Mouse (Mus musculus): ENCODE data around the gene Tssk4.

The Tssk4 gene

DNA sequence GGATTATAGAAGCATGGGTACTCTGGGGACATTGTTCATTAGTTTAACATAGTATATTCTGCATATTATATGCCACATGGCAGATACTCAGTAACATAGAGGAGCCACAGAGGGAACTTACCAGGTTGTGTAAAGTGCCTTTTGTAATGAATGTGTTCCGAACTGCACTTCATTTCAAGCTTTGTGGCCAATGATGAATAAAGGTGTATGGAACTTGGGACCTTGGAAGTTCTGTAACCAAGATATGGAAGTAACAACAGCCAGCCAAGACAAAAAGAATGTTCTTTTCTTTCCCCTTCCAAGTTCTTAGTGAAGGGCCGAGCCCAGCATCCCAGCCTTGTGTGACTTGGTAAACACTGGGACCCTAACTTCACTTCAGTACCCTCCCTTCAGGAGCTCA, at the start of gene Tssk4:
TSS of gene Tssk4 (plus strand) at position 301 of the 400 bp plus-strand sequence.
- DNase-seq (ENCODE audit: extremely low spot score) = no peak

DNA sequence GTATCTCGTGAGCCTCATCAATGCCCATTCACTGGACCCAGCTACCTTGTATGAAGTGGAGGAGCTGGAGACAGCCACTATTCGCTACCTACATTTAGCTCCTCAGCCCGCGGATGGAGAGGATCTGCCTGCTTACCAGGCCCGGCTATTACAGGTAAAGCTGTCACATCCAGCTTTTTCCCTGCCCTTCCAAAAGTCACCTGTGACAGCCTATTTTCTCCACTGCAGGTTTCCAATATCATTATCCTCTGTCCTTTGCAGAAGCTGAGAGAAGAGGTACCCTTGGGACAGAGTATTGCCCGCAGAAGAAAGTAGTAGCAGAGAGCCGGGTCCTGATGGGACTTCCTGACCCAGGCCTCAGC, 46.7 kb upstream of the Tssk4 start, which contains the start of gene Irf9:
TSS of gene Irf9 (plus strand) at position 301 of the 362 bp plus-strand sequence.
- no peak for DNase-seq (ENCODE audit: extremely low spot score)

DNA sequence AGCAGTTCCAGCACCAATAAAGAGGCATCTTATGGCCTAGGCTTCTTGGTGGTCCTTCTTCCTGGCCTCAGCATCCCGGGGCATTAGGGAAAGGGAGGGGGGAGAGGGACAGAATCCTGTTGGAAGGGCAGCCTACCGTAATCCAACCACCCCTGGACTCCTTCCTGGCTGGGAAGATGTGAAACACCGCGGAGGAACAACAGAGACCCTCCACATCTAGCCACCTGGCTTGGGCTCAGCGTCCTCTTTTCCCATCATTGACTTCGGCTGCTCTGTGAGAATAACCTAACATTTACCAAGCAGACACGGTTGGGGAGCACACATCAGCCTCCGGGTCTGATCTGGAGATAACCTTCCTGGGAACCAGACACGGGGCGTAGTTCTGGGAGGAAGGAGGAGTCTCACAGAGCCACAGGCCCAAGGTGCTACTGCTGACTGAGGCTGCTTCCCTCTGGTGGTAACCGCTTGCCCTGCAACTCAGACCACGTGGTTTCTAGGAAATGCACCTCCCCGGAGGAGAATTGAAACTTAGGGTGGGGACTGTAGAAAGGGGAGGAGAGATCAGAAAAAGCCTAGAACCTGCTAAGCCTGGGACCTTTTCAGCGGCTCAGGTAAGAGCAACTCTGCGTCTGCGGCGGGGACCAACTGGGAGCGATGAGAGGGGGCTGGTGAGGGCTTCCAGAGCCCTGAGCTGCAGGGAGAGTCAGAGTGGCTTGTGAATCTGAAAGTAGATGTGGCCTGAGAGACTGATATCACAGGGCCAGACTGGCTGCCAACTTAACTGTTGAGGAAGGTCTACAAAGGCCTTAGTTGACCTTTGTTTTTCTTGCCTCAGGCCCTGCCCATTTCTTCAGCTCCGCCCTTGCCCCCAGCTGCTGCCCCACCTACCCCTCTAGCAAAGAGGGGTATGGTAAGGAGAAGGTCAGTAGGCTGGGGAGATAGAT, 46.1 kb upstream of the Tssk4 start:
- DNase-seq (ENCODE audit: extremely low spot score) = peak; percentile 84

DNA sequence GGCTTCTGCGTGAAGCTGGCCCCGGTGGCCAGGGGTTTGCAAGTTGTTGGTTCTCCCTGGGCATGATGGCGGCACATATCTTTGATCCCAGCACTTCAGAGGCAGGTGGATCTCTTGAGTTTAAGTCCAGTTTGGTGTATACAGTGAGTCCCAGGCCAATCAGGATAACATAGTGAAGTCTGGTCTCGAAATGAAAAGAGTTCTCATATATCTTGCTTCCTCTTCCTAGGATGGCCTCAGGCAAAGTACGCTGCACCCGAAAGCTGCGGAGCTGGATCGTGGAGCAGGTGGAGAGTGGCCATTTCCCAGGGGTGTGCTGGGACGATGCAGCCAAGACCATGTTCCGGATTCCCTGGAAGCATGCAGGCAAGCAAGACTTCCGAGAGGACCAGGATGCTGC, 45.2 kb upstream of the Tssk4 start:
- DNase-seq (ENCODE audit: extremely low spot score) = no peak

DNA sequence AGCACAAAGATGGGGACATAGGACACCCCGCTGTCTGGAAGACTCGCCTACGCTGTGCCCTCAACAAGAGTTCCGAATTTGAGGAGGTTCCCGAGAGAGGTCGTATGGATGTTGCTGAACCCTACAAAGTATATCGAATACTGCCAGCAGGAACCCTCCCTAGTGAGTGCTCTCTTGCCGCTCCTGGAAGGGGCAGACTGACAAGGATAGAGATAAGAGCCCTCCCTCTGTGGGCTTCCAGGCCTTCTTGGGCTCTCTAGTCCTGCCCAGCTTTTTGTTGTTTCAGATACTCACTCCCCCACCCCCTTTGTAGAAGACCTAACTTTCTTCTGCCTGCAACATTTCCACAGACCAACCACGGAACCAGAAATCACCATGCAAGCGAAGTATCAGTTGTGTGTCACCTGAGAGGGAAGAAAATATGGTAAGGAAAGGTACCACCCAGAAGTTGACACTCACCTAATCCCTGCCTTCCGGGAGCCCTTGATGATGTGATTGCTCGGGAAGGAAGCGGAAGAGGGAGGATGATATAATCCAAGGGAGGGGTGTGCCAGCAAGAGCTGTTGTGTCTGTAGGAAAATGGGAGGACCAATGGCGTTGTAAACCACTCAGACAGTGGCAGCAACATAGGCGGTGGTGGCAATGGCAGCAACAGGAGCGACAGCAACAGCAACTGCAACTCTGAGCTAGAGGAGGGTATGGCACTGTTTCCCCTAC, 44.1 kb upstream of the Tssk4 start:
- no peak for DNase-seq (ENCODE audit: extremely low spot score)

DNA sequence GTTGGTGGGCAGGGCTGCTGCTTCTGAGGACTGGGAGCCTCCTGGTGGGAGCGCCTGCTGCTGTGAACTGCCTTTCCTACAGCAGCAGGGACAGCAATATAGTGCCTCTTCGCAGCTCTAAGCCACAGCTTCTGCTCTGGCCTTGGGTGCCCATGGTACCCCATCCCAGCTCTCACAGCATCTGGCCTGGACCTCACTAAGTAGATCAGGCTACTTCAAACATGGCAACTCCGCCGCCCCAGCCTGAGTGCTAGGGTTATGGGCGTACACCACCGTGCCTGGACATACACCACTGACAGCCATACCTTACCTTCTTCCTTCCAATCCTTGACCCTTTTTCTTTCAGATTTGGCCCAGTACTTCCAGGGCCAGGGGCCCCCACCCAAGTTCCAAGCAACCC, 41.6 kb upstream of the Tssk4 start:
- DNase-seq (ENCODE audit: extremely low spot score) = no peak

DNA sequence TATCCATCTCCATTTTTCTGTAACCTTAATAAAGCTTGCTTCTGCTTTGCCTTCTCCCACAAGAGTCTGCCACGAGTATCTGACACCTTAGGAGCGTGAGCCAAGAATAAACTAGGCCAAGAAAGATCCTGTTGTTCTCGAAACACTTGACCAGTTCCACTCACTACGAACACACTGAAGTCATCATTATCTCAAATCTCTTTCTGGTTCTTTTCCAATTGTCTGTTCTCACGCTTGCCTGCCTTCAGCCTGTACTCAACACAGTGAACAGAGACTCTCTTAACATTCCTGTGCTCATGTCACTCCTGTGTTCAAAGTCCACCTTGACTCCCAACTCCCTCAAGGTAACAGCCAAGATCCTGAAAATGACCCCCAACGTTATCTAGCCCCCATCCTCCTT, 36.6 kb upstream of the Tssk4 start:
- no peak for DNase-seq (ENCODE audit: extremely low spot score)

DNA sequence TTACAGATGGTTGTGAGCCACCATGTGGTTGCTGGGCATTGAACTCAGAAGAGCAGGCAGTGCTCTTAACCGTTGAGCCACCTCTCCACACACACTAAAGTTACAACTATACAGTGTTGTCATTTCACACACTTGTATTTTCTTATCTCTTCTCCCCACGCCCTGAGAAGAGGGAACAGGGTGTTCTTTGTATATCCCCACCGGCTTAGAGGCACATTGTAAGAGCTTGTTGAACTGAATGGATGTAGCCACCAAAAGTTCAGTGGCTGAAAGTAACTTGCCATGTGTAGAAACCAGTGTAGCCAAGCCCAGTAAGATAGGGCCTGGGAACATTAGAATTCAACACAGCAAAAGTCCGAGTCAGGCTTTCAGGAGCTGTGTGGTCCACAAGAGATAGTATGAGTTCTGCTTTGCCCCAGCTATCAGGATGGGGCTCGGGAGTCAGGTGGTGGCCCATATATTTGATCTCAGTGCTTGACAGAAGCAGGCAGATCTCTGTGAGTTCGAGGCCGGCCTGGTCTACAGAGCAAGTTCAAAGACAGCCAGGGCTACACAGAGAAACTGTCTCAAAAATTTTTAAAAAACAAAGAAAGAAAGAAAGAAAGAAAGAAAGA, 35.3 kb upstream of the Tssk4 start:
- DNase-seq (ENCODE audit: extremely low spot score) = no peak

DNA sequence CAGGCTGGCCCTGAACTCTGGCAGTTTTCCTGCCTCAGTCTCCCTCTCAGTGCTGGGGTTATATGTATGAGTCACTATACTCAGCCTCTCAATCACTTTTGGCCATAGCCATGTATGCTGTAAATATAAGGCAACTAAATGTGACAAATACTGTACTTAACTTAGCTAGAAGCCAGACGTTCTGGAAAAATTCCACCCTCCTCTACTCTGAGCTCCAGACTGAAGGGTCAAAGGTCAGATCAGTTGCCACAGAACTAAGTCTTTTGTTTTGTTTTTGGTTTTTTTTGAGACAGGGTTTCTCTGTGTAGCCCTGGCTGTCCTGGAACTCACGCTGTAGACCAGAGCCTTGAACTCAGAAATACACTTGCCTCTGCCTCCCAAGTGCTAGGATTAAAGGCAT, 34.1 kb upstream of the Tssk4 start:
- no peak for DNase-seq (ENCODE audit: extremely low spot score)

DNA sequence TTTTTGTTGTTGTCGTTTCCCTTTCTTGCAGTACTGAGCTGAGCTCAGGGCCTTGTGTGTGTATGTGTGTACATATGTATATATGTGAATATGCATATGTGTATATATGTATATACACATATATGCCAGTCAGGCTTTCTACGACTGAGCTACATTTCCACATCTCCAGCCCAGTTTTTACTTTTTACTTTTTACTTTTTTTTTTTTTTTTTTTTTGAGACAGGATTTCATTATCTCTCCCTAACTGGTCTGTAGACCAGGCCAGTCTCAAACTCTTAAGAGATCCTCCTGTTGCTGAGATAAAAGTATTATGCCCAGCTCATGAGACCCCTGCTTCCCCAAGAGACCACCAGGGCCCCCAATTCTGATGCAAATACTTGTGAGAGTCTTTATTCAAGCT, 33.1 kb upstream of the Tssk4 start:
- no peak for DNase-seq (ENCODE audit: extremely low spot score)

DNA sequence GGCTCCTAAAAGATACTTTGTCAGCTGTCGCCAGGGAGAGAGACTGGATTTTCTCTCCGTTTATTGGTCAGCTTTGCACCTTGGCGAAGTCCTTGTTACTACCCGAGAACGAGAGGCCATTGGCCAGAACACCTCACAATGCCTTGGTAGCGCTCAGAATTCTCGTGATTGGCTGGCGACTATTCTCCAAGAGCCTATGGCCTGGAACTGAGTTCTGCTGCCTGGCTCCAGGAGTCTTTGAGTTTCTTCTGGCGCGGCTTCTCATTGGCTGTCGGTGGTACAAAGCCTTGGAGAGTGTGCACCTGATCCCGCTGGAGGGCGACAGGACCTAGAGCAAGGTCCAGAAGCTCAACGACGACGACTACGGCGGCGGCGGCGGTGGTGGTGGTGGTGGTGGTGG, 32.2 kb upstream of the Tssk4 start, which contains the start of gene Rec8:
TSS of gene Rec8 (plus strand) at position 216 of the 400 bp plus-strand sequence.
- DNase-seq (ENCODE audit: extremely low spot score) = peak; percentile 56

DNA sequence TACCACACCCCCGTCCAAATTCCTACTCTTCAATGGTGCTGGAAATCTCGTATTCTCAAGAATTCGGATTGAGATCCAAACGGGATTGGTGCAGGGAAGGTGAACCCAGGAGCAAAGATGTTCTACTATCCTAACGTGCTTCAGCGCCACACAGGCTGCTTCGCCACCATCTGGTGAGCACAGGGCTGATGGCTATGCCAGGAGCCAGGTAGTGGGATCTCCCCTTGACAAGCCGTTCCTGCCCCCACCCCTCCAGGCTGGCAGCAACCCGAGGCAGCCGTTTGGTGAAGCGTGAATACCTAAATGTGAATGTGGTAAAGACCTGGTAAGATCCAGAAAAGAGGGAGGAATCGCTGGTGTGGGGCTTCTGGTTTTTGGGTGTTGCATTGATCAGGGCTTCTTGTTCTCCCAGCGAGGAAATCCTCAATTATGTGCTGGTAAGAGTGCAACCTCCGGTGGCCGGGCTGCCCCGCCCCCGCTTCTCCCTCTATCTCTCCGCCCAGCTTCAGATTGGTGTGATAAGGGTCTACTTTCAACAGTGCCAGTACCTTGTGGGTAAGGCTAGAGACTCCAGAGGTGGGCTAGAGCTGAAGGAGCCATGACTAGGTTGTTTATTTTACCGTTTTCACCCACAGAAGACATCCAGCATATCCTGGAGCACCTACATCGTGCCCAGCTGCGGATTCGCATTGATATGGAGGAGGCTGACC, 31.3 kb upstream of the Tssk4 start:
- DNase-seq (ENCODE audit: extremely low spot score) = no peak

DNA sequence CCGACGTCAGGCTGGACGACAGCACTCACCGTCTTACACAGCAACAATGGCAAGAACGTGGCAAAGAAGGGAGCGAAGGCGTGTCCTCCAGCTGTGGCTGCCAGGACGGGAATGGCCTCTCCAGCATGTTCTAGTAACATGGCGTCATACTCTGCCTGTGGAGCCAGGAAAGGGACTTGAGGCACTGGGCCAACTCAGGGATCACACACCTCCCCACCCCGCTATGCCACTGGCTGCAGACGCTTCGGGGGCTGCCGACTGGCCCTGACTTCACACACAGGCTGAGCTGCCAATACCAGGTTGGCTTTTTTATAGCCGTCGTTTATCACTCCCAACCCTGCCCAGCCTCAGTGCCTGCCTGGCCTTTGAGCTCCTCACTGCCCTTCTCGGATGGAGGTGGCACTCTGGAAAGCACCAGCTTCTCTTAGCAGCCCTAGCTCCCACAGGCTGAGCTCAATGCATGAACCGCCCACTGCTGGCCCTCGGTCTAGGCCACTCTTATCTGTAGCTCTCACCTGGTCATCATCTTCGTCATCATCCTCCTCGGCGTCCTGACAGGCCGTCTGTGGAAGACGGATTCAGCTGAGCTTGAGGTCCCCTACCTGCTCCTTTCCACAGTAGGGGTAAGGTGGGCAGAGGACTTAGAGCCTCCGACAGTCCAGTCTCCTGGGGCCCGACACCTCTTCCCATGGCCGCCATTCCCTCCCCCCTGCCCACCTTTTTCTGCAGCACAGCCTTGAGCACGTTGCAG, 21.7 kb upstream of the Tssk4 start:
- DNase-seq (ENCODE audit: extremely low spot score) = no peak

DNA sequence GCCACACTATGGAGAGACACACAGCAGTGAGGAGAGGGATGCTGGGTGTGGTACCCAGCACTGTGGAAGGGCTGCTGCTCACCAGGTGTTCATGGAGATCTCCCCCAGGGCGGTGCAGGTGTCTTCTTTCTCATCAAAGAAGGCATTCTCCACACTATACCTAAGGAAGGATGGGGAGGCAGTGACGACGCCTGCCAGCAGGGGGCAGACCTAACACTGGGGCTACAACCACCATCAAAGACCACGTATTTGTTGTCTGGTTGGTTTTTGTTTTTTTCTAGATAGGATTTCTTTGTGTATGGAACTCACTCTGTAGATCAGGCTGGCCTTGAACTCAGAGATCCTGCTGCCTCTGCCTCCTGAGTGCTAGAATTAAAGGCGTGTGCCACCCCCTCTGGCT, 20.7 kb upstream of the Tssk4 start:
- no peak for DNase-seq (ENCODE audit: extremely low spot score)

DNA sequence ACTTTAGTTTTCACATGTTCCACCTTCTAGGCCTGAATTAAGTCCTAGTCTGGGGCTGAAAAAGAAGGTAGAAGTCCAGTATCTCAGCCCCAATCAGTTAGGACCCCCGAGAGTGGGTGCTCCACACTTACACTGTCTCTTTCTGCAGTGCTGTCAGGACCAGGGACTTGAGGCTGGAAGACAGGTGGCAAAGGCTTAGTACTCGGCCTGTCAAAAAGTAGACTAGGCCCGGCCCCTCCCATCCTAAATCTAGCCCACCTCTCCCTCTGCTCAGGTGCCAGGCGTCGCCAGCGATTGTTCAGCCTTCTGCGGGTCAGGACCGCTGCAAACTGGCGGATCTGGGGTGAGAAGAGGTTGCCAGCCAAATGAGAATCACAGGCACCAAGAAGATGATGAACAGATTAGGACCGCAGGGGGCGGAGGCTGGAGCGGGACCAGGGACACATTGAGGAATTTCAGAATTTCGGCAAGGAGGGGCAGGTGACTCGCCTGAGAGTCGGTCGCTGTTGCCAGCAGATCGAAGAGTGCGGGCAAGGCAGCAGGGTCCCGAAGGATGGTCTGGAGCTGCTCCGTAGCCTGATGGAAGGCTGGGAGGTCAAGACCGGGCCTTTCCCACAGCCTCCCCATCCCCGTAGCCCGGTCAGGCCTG, 15.0 kb upstream of the Tssk4 start:
- DNase-seq (ENCODE audit: extremely low spot score) = no peak

DNA sequence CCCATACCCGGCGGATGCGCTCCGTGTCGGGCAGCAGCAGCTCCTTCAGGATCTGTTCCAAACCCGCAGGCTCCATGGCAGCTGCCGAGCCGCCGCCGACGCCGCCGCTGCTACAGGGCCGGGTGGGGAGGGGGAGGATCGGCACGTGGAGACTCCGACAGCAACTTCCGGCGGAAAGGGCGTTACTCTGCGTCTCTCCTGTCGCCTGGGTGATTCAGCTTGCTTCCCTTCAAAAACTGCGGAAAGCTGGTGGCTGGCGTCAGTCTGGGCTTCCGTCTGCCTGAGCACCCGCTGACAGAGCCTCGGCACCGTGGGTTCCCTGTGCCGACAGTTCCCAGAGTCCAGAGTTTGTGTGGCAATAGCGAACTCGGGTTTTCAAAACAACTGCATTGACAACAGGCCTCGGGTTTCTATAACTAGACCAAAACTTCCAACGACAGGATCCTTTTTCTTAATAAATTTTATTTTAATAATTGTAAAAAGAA, 14.4 kb upstream of the Tssk4 start, which contains the start of gene Ipo4:
TSS of gene Ipo4 (minus strand) at position 435 of the 485 bp plus-strand sequence.
- peak; percentile 88 for DNase-seq (ENCODE audit: extremely low spot score)

DNA sequence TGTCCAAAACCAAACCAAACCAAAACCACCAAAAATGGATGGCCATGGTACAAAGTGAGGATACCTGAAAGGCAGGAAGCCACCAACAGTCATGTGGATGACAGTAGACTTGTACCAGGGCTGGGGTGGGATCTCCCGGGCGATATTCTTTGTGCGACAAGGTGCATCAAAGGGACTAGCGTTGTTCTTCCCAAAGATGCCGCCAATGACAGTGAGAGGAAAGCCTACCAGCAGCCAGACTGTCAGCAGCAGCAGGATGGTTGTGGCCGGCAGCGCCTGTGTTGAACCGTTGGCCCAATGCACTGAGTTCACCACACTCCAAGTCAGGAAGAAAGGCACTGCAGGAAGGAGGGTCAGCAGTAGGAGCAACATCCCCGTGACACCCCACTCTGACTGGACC, 12.2 kb upstream of the Tssk4 start, which contains the start of gene Gm49378:
TSS of gene Gm49378 (minus strand) at position 101 of the 400 bp plus-strand sequence.
- DNase-seq (ENCODE audit: extremely low spot score) = no peak

DNA sequence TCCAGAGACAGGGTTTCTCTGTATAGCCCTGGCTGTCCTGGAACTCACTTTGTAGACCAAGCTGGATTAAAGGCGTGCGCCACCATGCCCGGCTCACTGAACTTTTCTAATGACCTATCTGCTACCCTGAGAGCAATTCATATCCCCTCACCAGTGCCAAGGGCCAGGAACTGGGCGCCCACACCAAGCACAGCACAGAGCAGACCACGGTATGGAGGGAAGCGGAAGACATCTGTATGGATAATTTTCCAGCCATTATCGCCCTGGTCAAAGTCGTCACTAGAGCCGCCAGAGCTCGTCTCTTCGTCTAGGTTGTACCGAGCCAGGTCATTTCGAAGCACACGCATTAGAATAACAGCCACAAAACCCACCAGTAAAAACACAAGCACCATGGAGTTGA, 9.2 kb upstream of the Tssk4 start:
- no peak for DNase-seq (ENCODE audit: extremely low spot score)

DNA sequence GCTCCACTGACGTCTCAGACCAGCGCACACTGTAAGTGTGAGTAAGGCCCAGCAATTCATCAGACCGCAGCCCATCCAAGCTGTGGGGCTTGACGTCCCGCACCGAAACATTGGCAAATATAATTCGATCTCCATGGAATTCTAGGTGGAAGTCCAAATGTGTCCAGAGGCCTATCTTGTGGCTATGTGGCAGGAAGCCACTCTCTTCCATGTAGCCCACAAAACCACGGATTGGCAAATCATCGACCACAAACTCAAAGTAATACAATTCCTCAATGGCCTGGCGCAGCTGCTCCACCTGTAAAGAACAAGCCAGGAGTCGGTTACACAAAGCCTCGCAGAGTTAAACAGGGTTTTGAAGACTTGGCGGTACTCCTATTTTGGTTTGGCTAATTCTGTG, 8.7 kb upstream of the Tssk4 start:
- DNase-seq (ENCODE audit: extremely low spot score) = no peak

DNA sequence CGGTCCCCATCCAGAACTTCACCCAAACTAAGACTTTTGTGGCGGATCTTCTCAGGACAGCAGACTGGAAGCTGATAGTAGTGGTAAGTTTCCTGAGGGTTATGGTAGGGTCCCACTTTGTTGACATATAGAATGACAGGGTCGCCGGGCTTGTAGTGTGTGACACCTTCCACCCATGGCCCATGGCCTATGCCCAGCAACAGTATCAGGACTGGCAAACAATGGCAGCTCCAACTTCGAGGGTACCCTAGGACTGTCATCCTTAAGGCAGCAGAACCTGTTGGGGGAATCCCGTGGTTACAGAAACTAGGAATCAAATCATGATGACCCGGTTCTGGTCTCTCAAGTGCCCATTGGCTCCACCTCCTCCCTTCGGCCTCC, 7.3 kb upstream of the Tssk4 start:
- DNase-seq (ENCODE audit: extremely low spot score) = no peak
